Mouse (Mus musculus): ENCODE results near the gene Fry.

GRCm38 (mm10) chr5:150332810-150333209 lies 214.4 kb downstream of the Fry start:
- no peak for TF ChIP-seq CTCF (IDR thresholded peaks at IDR 0.05; ENCODE audit: low read depth, low read length)
- no peak for TF ChIP-seq POLR2A (IDR thresholded peaks at IDR 0.05; ENCODE audit: insufficient read depth, low read length)
